Mouse (Mus musculus): ENCODE data around the gene 9630041A04Rik.

9630041A04Rik gene

DNA sequence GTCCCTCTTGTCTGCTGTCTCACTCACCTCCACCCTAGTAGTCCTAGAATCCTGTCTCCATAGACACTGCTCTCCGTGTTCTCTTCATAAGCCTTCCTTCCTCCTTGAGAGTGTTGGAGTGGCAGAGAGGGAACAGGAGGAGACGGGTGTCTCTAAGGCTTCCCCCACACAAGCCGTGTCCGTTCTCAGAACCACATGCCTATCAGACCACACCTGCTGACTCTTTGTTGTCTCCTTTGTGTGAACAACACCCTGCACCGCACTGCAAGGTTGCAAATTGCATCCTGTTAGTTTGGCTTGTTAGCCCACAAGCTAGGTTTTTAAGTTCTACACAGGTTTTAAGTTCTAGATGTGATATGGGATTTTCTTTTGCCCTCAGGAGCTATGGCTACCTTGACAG is 57.7 kb downstream of the 9630041A04Rik start:
- no peak for DNase-seq (ENCODE audit: low read depth, low spot score)

DNA sequence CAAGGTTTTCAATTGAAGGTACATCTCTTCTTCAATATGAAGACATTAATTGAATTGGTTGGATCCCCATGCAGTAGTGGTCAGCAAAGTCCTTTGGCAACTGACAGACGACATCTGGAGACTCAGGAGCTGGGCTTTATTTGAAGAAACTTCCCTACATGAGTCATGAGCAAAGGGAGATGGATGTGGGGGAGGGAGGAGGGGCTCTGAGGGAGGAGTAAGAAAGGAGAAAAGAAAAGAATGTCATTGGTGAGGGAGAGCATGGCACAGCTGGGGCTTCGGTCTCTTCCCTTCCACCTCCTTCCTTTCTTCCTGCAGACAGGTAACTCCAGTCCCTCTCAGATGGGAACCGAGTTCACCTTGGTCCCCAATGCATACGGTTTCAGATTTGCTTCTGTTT is 61.2 kb downstream of the 9630041A04Rik start:
- no peak for DNase-seq (ENCODE audit: low read depth, low spot score)

DNA sequence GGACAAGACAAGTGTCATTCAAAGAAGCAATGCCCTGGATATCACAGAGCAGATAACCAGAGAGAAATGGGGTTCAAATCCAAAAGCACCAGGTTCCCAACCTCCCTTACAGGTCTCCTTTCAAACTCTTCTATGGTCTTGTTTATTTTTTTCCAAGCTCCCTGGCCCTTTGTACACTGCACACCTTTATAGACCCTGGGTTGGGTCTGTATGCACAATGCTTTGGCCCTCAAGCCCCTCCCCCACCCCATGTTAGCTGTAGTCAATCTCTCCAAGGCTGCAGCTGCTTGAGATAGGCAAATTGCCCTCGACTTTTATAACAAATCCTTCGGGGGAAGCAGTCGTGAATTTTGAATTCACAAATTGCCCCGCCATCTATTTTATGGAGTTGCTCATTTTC is 63.2 kb downstream of the 9630041A04Rik start:
- no peak for DNase-seq (ENCODE audit: low read depth, low spot score)

DNA sequence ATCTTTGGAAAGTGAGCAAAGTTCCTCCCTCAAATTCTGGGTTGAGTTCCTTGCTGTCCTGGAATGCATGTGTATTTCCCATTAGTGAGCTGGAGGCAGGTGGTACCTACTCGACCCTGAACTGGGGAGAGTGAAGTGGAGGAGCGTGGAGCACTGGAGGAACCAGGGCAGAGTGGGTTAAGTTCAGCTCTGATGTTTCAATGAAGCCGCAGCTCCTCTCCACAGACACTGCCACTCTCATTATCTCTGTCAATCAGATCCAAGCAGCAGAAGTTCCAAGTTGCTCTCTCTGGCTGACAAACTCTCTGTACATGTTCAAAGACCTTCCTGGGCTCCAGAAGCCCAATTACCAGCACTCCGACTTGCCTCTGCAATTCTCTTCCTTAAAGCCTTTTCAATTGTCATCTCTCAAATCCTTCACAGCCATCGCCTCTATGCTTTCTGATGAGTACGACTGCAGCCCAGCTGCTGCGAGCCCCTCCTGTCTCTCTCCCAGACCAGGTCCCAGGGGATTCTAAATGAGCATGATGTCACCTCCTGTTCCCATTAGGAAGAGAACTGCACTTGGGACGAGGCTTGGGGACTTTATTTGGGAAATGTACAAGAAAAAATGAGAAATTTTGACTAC is 72.4 kb downstream of the 9630041A04Rik start:
- no peak for DNase-seq (ENCODE audit: low read depth, low spot score)

DNA sequence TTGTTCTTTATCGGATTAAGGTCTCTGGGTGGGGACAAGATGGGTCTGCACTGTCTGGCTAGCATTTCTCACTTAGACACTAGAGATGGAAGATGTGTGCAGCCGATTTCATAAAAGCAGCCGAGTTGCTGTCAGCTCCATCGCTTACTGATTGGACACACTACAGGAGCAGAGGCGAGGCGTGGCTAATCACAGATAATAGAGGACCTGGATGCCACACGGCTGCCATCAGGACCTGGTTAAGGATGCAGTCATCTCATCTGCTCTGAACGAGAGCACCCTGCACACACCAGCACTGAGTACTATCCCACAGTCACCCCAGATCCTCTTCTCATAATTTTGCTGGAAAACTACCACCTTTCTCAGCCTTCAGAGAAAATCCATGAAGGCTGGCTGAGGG is 73.2 kb downstream of the 9630041A04Rik start:
- DNase-seq (ENCODE audit: low read depth, low spot score), result no peak

DNA sequence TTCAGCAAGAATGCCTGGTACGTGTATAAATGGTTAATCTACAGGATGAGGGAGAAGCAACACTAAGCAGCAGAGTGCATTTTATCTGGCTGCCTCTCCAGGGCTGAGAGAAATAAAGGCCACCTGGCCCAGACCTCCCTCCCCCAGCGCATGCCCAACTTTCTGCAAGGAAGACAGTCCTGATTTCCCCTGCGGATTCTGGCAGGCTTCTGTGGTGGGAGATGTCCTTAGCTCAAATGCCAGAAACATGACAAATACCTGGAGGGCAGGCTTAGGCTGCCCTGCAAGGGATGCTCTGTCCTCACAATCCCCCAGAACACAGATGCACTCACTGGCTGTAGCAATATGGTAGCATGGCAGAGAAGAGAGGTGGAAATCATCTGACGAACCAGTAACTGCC is 76.4 kb downstream of the 9630041A04Rik start:
- DNase-seq (ENCODE audit: low read depth, low spot score), result no peak

DNA sequence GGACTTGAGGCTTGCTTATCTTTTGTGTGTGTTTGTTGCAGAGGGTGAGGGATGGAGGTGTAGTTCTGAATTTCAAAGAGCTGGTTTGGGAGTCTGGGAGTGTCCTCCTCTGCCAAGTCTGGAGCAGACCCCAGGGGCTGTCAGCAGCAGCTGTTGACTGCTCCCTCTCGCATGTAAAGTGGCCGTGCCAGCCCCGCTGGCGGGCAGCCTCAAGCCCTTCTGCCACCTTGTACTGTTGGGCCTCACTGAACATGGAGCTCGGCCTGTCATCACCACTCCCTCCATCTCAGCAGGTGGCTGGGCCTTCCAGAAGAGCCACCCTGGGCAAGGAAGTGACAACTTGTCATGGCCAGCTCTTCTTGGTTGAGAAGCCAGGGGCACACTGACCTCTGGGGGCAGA is 77.4 kb downstream of the 9630041A04Rik start:
- DNase-seq (ENCODE audit: low read depth, low spot score), result no peak

DNA sequence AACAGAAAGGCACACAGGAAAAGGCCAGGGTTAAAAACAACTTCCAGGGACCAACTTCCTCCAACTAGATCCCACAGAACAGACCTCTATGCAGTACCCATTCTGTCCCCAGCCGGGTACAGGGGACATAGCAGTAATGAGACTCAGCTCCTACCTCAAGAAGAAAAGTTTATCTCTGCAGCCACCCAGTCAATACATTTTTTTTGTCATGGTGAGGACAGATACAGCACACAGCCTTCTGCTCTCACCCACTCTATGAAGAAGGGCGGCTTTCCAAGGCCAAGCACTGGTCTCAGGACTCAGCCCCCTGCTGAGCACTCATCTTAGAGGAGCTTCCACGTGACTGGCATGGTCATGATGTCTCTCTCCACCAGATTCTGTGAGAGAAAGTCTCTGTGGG is 78.5 kb downstream of the 9630041A04Rik start:
- no peak for DNase-seq (ENCODE audit: low read depth, low spot score)

DNA sequence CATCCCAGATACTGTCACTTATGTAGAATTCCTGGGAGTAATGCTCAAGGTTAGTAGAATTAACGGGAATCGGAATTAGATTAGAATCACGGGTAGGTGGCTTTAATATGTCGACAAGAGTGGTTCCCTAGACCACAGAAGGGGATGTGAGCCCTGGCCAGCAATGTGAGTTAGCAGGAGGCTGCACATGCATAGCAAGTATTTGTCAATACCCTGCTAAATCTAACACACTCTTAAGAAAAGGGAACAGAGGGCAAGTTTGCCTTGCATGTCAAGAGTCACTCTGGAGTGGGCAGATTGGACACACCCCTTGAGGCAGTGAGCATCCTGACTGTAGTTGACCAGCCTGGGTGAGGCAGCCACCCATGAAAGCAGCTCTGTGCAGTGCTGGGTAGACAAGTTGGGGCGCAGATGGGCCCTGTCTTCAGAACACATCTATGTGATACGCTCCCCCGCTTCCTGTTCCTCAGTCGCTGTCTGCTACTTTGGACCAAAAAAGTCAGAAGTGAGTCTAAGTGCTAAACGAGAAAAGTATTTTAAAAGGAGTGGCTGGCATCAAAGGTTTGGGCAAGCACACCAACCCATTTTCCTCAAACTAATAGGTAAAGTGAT is 80.5 kb downstream of the 9630041A04Rik start:
- no peak for DNase-seq (ENCODE audit: low read depth, low spot score)

DNA sequence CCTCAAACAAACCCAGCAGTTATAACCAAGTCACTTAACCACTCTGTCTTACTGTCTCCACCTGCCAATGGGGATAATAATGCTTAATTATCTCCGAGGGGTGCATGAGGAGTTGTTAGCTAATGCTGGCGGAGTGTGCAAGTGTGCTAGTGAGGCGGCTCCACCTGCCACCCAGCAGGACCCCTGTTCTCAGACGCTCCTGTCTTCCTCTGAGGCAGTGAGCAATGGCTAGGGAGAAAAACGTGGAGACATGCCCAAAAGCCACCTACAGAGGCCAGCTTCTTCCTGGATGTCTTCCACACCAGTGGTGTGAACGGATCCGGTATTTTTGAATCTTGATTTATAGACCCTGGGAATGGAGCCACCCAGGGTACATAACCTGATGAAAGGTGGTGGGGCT is 83.7 kb downstream of the 9630041A04Rik start:
- no peak for DNase-seq (ENCODE audit: low read depth, low spot score)

DNA sequence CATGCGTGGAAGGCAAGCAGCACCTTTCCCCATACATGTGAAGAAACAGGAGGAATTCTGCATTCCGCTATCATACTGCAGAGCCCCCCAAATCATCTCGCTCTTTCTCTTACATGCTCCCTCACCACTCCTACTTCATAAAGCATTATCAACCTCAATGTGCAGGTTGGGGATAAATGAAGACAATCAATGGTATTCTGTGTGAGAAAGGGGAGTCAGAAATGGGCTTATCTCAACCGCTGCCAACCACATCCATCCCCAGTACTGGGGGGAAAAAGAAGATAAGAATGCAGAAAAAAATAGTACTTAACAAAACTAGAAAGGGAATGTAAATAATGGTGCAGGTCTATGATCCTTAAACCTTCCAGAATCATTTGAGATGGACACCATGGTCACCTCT is 84.2 kb downstream of the 9630041A04Rik start:
- DNase-seq (ENCODE audit: low read depth, low spot score), result no peak

DNA sequence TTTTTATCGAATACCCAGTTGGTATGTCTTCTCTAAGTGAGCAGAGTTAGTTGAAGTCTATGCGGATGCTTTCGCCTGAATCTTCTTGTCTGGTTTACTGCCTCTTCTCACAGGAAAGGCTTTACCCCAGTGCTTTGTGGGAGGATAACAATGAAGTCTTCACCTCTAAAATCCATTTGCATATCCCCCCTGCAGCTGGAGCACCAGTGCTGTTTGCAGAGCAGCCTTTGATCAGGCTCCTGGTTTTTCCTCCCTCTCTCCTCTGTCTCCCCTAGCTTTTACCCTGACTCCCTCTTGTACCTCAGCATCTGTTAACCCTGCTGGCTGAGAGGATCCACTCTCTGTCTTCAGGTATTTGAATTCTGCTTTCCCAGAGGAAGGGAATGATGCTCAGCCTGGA is 88.5 kb downstream of the 9630041A04Rik start:
- no peak for DNase-seq (ENCODE audit: low read depth, low spot score)

DNA sequence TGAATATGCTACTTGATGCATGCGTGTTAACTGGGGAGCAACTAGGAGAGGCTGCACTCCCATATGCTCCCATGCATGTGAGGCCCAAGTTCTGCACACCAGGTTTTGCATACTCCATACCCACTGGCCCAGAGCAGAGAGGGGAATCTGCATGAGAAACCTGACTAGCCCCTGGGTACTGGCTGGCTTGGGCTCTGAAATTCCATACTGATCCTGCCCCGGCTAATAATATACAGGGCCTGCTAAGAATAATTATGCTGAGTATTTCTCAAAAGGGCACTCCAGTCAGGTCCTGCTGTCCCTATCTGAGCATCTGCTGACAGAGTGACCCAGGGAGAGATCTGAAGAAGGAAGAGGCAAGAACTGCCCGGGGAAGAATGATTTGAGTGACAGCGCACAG is 92.9 kb downstream of the 9630041A04Rik start:
- no peak for DNase-seq (ENCODE audit: low read depth, low spot score)

DNA sequence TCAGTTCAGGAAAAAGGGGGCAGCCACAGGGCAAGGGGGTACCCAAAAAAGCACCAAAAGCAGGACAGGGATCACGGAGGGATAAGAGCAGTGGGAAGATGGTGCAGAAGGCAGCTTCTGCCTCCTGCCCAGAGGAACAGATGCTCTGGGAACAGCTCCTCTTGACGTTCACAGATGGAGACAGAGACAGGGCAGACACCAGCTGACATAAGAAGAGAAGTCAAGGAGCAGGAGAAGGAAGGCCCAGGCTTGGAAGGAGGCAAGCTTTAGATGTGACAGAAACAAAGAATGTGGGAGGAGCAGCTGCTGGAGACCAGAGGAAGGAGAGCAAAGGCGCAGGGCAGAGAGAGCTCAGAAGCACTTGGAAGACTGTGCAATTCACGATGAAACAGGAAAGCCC is 94.6 kb downstream of the 9630041A04Rik start:
- DNase-seq (ENCODE audit: low read depth, low spot score), result no peak

DNA sequence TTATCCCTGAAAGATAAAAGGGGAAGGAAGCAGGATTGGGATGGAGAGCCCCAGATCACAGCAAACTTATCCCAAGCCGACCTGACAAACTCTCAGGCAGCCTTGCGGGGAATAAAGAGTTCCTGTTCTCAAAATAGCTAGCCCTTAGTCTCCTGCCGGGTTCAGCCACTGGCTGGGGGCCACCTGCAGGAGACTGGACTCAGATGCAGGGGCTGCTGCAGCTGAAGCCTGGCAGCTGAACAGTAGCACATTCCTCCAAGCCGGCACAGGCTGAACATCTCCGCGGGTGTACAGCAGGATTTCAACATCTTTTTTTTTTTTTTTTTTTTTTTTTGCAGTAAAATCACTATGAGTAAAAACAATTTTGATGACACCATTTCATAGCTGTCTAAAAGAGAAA is 110.2 kb downstream of the 9630041A04Rik start:
- no peak for DNase-seq (ENCODE audit: low read depth, low spot score)

DNA sequence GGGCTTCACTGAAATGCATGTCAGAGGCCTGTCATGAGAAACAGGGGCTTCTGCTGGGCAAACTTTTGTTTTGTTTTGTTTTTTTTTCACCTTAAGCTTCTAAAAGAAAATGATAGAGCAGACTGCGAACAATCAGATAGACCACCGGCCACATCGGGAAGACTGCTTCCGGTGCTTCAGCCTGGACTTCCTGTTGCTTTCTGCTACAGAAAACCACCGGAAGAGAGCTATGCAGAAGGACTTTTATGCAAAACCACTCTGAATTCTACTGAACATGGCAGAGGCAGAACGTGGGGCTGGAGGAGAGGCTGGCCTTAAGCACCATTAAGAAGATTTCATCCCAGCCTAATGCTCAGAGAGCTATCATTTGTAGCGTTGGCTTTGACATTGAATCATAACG is 110.7 kb downstream of the 9630041A04Rik start:
- DNase-seq (ENCODE audit: low read depth, low spot score), result peak; percentile 21

DNA sequence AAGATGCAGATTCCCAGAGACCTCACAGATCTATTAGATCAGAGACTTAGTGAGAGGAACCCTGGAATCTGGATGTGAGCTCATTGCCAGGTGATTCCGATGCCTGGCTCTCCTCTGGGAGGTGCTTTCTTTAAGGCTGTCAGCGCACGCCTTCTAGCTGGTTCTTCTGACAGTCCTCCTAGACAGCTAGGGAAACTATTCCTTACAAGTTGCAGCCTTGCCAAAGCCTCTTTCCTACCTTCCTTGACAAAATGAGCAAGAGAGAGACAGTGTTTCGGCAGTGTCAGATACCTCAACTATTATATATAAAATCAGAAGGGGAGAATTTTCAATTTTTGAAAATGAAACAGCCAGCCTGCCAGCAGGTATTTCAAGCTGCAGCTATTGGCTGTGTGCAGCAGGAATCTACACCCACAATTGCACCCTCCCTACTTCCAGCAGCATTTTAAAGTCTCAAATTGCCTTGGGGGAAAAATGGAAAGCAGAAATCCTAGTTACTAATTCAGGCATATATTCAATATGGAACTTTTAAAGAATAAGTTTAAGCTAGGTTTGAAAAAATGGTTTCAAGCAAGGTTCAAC is 115.3 kb downstream of the 9630041A04Rik start:
- no peak for DNase-seq (ENCODE audit: low read depth, low spot score)

DNA sequence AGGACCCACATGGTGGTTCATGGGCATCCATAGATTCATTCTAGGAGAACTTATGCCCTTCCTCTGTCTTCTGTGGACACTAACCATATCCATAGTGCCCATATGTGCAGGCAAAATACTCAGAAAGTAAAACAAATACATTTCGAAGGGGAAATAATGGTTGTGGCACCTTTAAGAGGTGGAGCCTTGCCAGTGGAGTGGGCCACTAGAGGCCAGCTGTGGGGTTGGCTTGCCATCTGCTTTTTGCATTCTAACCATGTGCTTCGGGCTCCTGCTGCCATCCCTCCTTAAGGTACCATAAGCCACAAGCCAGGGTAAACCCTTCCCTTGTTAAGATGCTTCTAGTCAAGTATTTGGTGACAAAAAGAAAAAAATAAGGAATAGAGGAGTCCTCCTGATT is 119.5 kb downstream of the 9630041A04Rik start:
- no peak for DNase-seq (ENCODE audit: low read depth, low spot score)

DNA sequence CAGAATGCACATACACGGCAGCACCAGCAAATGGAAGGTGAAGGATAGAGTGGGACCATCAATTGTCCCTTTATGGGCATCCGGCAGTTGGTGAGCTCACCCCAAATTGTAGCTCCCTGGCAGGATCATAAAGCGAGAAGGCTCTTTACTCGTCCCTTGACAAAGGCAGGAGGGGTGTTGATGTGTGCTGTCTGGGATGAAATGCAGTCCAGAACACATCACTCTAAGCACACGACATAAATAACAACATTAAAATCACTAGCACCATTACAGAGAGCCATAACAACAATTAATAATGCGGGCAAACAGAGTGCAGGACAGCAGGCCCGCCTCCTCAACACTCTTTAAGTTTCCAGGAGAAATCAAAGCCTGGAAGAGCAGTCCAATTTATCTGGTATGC is 120.7 kb downstream of the 9630041A04Rik start:
- no peak for DNase-seq (ENCODE audit: low read depth, low spot score)

DNA sequence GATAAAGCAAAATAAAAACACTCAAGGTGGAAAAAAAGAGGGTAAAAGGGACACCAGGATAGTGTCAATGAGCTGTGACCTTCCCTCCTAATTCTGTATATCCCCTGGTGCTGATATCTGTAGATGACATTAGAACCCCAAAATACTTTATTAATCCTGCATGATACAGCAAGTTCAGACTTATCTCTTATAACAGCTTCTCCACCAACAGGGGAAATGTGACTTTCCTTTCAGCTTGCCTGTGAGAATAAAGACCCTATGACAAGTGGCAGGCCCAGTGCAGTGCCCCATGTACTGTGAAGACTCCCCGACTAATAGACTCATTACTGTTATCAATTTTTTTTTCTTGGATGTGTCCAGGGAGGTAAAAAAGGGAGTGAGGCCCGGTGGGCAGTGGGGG is 125.3 kb downstream of the 9630041A04Rik start:
- DNase-seq (ENCODE audit: low read depth, low spot score), result no peak

DNA sequence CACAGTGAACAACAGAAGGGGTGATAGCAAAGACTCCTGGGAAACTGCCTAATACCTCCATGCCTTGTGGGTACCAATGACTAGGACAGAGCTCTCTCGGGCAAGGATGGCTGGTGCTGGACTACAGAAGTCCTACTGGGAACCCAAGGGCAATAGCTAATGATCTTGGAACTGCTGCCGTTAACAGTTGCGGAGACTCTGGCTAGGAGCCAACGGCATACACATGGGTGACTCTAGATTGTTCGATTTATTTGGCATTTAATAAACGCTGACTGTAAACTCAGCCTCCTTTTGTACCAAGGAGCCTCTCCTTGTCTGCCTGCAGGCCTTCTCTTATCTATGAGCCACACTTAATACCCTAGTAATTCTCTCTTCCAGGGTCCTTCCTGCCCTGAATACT is 128.4 kb downstream of the 9630041A04Rik start:
- DNase-seq (ENCODE audit: low read depth, low spot score), result no peak

DNA sequence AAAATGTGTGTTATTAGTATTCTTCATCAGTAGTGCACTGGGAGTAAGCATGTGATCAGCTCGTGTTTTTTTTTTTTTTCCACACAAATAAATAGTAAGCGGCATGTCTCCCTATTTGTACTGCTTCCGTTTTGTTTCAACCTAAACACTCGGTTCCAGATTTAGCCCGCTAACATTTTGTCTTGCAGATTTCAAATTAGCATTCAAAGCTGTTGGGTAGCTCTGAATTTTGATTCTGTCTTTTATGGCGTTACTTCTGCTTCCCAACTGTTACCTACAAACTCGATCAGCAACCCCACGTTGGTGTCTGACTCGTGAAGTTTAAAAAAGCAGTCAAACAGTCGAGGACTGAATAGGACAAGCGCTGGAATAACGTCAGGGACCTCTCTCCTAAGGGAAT is 129.2 kb downstream of the 9630041A04Rik start:
- no peak for DNase-seq (ENCODE audit: low read depth, low spot score)
